Mouse (Mus musculus): ENCODE measurements around the gene Gm4187.
"Not testable (repeated sequence)": the region's sequence is repeated elsewhere in the genome, so short reads cannot be mapped to it uniquely, and the experiment has no call there.

Gene Gm4187

DNA sequence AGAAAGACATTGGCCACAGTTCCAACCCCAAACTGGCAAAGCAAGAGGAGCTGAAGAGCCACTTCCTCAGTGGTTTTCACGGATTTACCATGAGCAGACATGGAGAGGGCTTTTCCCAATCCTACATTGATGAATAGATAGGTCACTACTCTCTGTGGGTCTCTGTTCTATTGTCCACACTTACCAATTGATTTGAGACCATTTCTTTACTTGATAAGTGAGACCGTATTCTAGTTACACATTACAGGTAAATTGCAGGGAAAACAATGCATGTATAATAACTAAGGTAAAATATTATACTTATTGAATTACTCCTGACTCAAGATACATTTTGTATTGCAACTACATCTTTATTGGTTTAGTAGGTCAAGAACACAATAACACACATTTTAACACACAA, at the start of gene Gm4187:
Gm4187 (minus strand) TSS at position 101 of the 400 bp plus-strand sequence.
- not testable (repeated sequence) for DNase-seq

- not testable (repeated sequence) for DNase-seq
Observed at GRCm38 (mm10) chr7:22370939-22371338, 41.4 kb upstream of the Gm4187 start, which contains the start of gene Gm8660. Gene Gm8660 (minus strand): TSS chr7:22371039.

All from lung, postnatal 14 days (tissue).